In genomic region chr11:94926431-94926830, GRCm38 (mm10) we compare ENCODE assay signal across 21 mouse cellular contexts. TPM values are rescaled to one million over a fixed set of nuclear protein-coding genes. Genes with fewer than 3 reads are reported as not detected.
A peak's percentile ranks its signal among the peaks of the same experiment; 100 is the strongest.
DNase-seq lines count a peak whose midpoint lies in the region; ATAC-seq and TF ChIP-seq lines count a peak whose summit lies in the region.
"Had no signal": no experiment of that assay in that cellular context is flagged by ENCODE, and none has a peak within 500 bp of the region (broad histone marks: within the 10 kb centered on the region; RNA-seq: fewer than 3 reads in every experiment).

No protein-coding gene starts in this region.

- no peak for ATAC-seq in kidney, embryonic 16.5 days (ENCODE audit: low FRiP score, low TSS enrichment)
- no peak for ATAC-seq in stomach, embryonic 14.5 days (ENCODE audit: insufficient number of reproducible peaks, insufficient read depth, low FRiP score, low read depth)
- ATAC-seq: inflammation-experienced regulatory T-cells, adult 6 months; midbrain, embryonic 15.5 days had no signal

- no peak overlapping the region for H3K4me3 ChIP-seq in gastrocnemius, adult 2 months
- no peak overlapping the region for H3K4me3 ChIP-seq in kidney, embryonic 16.5 days (ENCODE audit: low read length)
- no peak overlapping the region for H3K4me3 ChIP-seq in stomach, embryonic 14.5 days (ENCODE audit: low read depth, low read length)
- H3K4me3 ChIP-seq: erythroblast, embryonic 14.5 days; limb, embryonic 13.5 days; midbrain, embryonic 15.5 days; neural tube, embryonic 13.5 days had no signal

- H3K4me1 ChIP-seq in kidney, embryonic 16.5 days (ENCODE audit: insufficient read depth, low read length) = peaks cover 43% of the 10 kb centered on the region
- peaks cover 41% of the 10 kb centered on the region for H3K4me1 ChIP-seq in stomach, embryonic 14.5 days (ENCODE audit: control insufficient read depth, insufficient read depth, low read length)

- no peak overlapping the region for H3K4me2 ChIP-seq in kidney, embryonic 16.5 days (replicated peaks; ENCODE audit: low read depth, low read length)
- no peak overlapping the region for H3K4me2 ChIP-seq in stomach, embryonic 14.5 days (replicated peaks; ENCODE audit: low read depth, low read length)
- H3K4me2 ChIP-seq: limb, embryonic 13.5 days; midbrain, embryonic 15.5 days; neural tube, embryonic 13.5 days had no signal

- H3K27me3 ChIP-seq in kidney, embryonic 16.5 days (ENCODE audit: insufficient read depth, low read length) = no peaks in the 10 kb centered on the region
- no peaks in the 10 kb centered on the region for H3K27me3 ChIP-seq in stomach, embryonic 14.5 days (ENCODE audit: control insufficient read depth, insufficient read depth, low read length)
- H3K27me3 ChIP-seq: limb, embryonic 13.5 days; midbrain, embryonic 15.5 days had no signal

- H3K27ac ChIP-seq in gastrocnemius, adult 2 months = peak overlapping the region; percentile 54
- H3K27ac ChIP-seq in kidney, embryonic 16.5 days (ENCODE audit: low read length) = peak overlapping the region; percentile 24; the same call in 1 of the 2 replicates
- H3K27ac ChIP-seq in stomach, embryonic 14.5 days (ENCODE audit: low read length) = peak overlapping the region; percentile 96
- H3K27ac ChIP-seq: macrophage; midbrain, embryonic 15.5 days; neural tube, embryonic 13.5 days had no signal

- no peak for TF ChIP-seq CTCF in gastrocnemius, adult 2 months (IDR thresholded peaks at IDR 0.05)

- H3K9me3 ChIP-seq in kidney, embryonic 16.5 days (ENCODE audit: low read length) = no peaks in the 10 kb centered on the region
- no peaks in the 10 kb centered on the region for H3K9me3 ChIP-seq in stomach, embryonic 14.5 days (ENCODE audit: control insufficient read depth, low read depth, low read length)
- H3K9me3 ChIP-seq: limb, embryonic 13.5 days; midbrain, embryonic 15.5 days; neural tube, embryonic 13.5 days had no signal

- intact Hi-C loops in gastrocnemius, adult 2 months (cut with DNase I) = no loop called here
- intact Hi-C loops in heart, postnatal 10 days (cut with DNase I) = no loop called here

- no peak overlapping the region for H3K9ac ChIP-seq in kidney, embryonic 16.5 days (replicated peaks; ENCODE audit: low read length)
- H3K9ac ChIP-seq in stomach, embryonic 14.5 days (replicated peaks; ENCODE audit: low read depth, low read length) = no peak overlapping the region
- H3K9ac ChIP-seq: limb, embryonic 13.5 days; midbrain, embryonic 15.5 days; neural tube, embryonic 13.5 days had no signal

- DNase-seq in gastrocnemius, adult 2 months = peak; percentile 63
- DNase-seq in gastrocnemius, postnatal 10 days = no peak
- DNase-seq in kidney, adult 11 months = no peak
- DNase-seq in heart, postnatal 10 days = peak; percentile 53 to 57
- DNase-seq in ovary, postnatal 36 days (ENCODE audit: low spot score) = no peak
- DNase-seq in layer of hippocampus, adult 18-20 months (ENCODE audit: low spot score in 2 of 2) = no peak
- DNase-seq: cerebellum, adult 11 months; right cerebral cortex, adult 18-20 months; thymus, adult 2 months had no signal

- WGBS in kidney, embryonic 16.5 days = 45% methylated on average over 11 of the region's 11 CpGs
- 42% methylated on average over 11 of the region's 11 CpGs for WGBS in stomach, embryonic 14.5 days

- no peaks in the 10 kb centered on the region for H3K36me3 ChIP-seq in kidney, embryonic 16.5 days (ENCODE audit: insufficient read depth, low read length)
- H3K36me3 ChIP-seq in stomach, embryonic 14.5 days (ENCODE audit: control insufficient read depth, insufficient read depth, low read length) = no peaks in the 10 kb centered on the region
- H3K36me3 ChIP-seq: limb, embryonic 13.5 days; midbrain, embryonic 15.5 days; neural tube, embryonic 13.5 days had no signal

RNA-seq across cellular contexts. Expression of gene Col1a1, which starts 9.6 kb away (rescaled TPM):
- 100 to 1,000 TPM; 154 to 483 TPM for total RNA-seq in gastrocnemius, adult 2 months (2021)
- total RNA-seq in gastrocnemius, postnatal 10 days (2021) = 1,000 to 10,000 TPM; 5,070 to 7,999 TPM
- polyA plus RNA-seq in kidney, embryonic 16.5 days (2015; fragmentation: Nextera tagmentation; extraction: Ambion mirVana) = 869 and 941 TPM in 2 replicates
- total RNA-seq in heart, postnatal 10 days (2021) = 100 to 1,000 TPM; 869 to 988 TPM
- polyA plus RNA-seq in stomach, embryonic 14.5 days (2014; fragmentation: Nextera tagmentation; extraction: Ambion mirVana) = 1,157 and 1,247 TPM in 2 replicates
- 1 to 10 TPM; 4.3 to 5.2 TPM for total RNA-seq in layer of hippocampus, adult 18-20 months (2021)
- total RNA-seq: common myeloid progenitor, adult 5-6 weeks had no signal

RNA-seq across cellular contexts. Expression of gene Hils1, which starts 41.0 kb away (rescaled TPM):
- total RNA-seq in gastrocnemius, adult 2 months (2021) = not detected
- not detected for total RNA-seq in gastrocnemius, postnatal 10 days (2021)
- polyA plus RNA-seq in kidney, embryonic 16.5 days (2015; fragmentation: Nextera tagmentation; extraction: Ambion mirVana) = not detected in 2 replicates
- not detected for total RNA-seq in heart, postnatal 10 days (2021)
- polyA plus RNA-seq in stomach, embryonic 14.5 days (2014; fragmentation: Nextera tagmentation; extraction: Ambion mirVana) = not detected in 2 replicates
- total RNA-seq in layer of hippocampus, adult 18-20 months (2021) = not detected
- total RNA-seq: adrenal gland, postnatal 4 days; common myeloid progenitor, adult 5-6 weeks; ES-E14; layer of hippocampus, postnatal 14 days had no signal
- polyA plus RNA-seq: erythroblast, embryonic 14.5 days; inflammation-experienced regulatory T-cells, adult 6 months; limb, embryonic 13.5 days; macrophage; midbrain, embryonic 15.5 days; neural tube, embryonic 13.5 days had no signal

RNA-seq across cellular contexts. Expression of gene Sgca, which starts 49.7 kb away (rescaled TPM):
- total RNA-seq in gastrocnemius, adult 2 months (2021) = 100 to 1,000 TPM; 252 to 278 TPM
- total RNA-seq in gastrocnemius, postnatal 10 days (2021) = 100 to 1,000 TPM; 185 to 194 TPM
- 0.19 and 0.71 TPM in 2 replicates for polyA plus RNA-seq in kidney, embryonic 16.5 days (2015; fragmentation: Nextera tagmentation; extraction: Ambion mirVana)
- total RNA-seq in heart, postnatal 10 days (2021) = 100 to 1,000 TPM; 123 to 128 TPM
- 0.30 and 0.46 TPM in 2 replicates for polyA plus RNA-seq in stomach, embryonic 14.5 days (2014; fragmentation: Nextera tagmentation; extraction: Ambion mirVana)
- under 1 TPM in 1 of 2 experiments, not detected in 1; 0.27 TPM for total RNA-seq in layer of hippocampus, adult 18-20 months (2021)
- total RNA-seq: common myeloid progenitor, adult 5-6 weeks; ES-E14 had no signal
- polyA plus RNA-seq: erythroblast, embryonic 14.5 days; inflammation-experienced regulatory T-cells, adult 6 months; macrophage; midbrain, embryonic 15.5 days; neural tube, embryonic 13.5 days had no signal

Comparison
In these comparisons a context has a peak if more than half of its experiments do, and no peak if none do; other contexts are left out.
1. DNase-seq: peak in gastrocnemius, adult 2 months (single experiment) and heart, postnatal 10 days (2 of 2); none in gastrocnemius, postnatal 10 days (single experiment), kidney, adult 11 months (single experiment), ovary, postnatal 36 days (single experiment) and layer of hippocampus, adult 18-20 months (0 of 2).
2. H3K27ac ChIP-seq: peak in every context shown above with its lines; median percentile 96 in stomach, embryonic 14.5 days; 54 in gastrocnemius, adult 2 months; 24 in kidney, embryonic 16.5 days.
3. RNA of gene Col1a1, which starts 9.6 kb away (total RNA-seq): 5,070 to 7,999 TPM in gastrocnemius, postnatal 10 days, 869 to 988 TPM in heart, postnatal 10 days and 154 to 483 TPM in gastrocnemius, adult 2 months; 4.3 to 5.2 TPM in layer of hippocampus, adult 18-20 months; every median in the first group is over 10 times any median in the second.
4. RNA of gene Sgca, which starts 49.7 kb away (total RNA-seq): 252 to 278 TPM in gastrocnemius, adult 2 months, 185 to 194 TPM in gastrocnemius, postnatal 10 days and 123 to 128 TPM in heart, postnatal 10 days; 0.27 TPM in layer of hippocampus, adult 18-20 months; every median in the first group is over 10 times any median in the second.